Mouse (Mus musculus): Measurements from ENCODE around the gene Akt1s1.
"Not testable (repeated sequence)": the region's sequence is repeated elsewhere in the genome, so short reads cannot be mapped to it uniquely, and the experiment has no call there.

The Akt1s1 gene

GRCm38 (mm10) chr7:44868465-44868864, 19.7 kb downstream of the Akt1s1 start:
- no peak for DNase-seq (ENCODE audit: extremely low spot score, low read depth, low spot score)

GRCm38 (mm10) chr7:44868919-44869696, 20.3 kb downstream of the Akt1s1 start:
- no peak for DNase-seq (ENCODE audit: extremely low spot score, low read depth, low spot score)

GRCm38 (mm10) chr7:44869697-44870528, 21.1 kb downstream of the Akt1s1 start, which contains the start of gene Ptov1:
Ptov1 (minus strand) TSS chr7:44869788.
- peak; percentile 93 for DNase-seq (ENCODE audit: extremely low spot score, low read depth, low spot score)

- DNase-seq (ENCODE audit: extremely low spot score, low read depth, low spot score): no peak
Measured at GRCm38 (mm10) chr7:44870614-44871013, 21.8 kb downstream of the Akt1s1 start.

- no peak for DNase-seq (ENCODE audit: extremely low spot score, low read depth, low spot score)
Measured at GRCm38 (mm10) chr7:44871181-44871580, 22.4 kb downstream of the Akt1s1 start.

GRCm38 (mm10) chr7:44871774-44872173, 23.0 kb downstream of the Akt1s1 start:
- not testable (repeated sequence) for DNase-seq (ENCODE audit: extremely low spot score, low read depth, low spot score)

GRCm38 (mm10) chr7:44877833-44878232, 29.0 kb downstream of the Akt1s1 start:
- DNase-seq (ENCODE audit: extremely low spot score, low read depth, low spot score): no peak

GRCm38 (mm10) chr7:44883036-44883435, 34.2 kb downstream of the Akt1s1 start:
- no peak for DNase-seq (ENCODE audit: extremely low spot score, low read depth, low spot score)

GRCm38 (mm10) chr7:44884637-44885036, 35.8 kb downstream of the Akt1s1 start:
- DNase-seq (ENCODE audit: extremely low spot score, low read depth, low spot score): no peak

GRCm38 (mm10) chr7:44886964-44887363, 38.2 kb downstream of the Akt1s1 start:
- DNase-seq (ENCODE audit: extremely low spot score, low read depth, low spot score): no peak

GRCm38 (mm10) chr7:44888256-44889105, 39.7 kb downstream of the Akt1s1 start:
- no peak for DNase-seq (ENCODE audit: extremely low spot score, low read depth, low spot score)

- DNase-seq (ENCODE audit: extremely low spot score, low read depth, low spot score): no peak
Measured at GRCm38 (mm10) chr7:44890180-44890579, 41.4 kb downstream of the Akt1s1 start.

- DNase-seq (ENCODE audit: extremely low spot score, low read depth, low spot score): no peak
Measured at GRCm38 (mm10) chr7:44890737-44891136, 41.9 kb downstream of the Akt1s1 start.

- no peak for DNase-seq (ENCODE audit: extremely low spot score, low read depth, low spot score)
Measured at GRCm38 (mm10) chr7:44891611-44892010, 42.8 kb downstream of the Akt1s1 start.

- peak; percentile 98 for DNase-seq (ENCODE audit: extremely low spot score, low read depth, low spot score)
Measured at GRCm38 (mm10) chr7:44892276-44892921, 43.6 kb downstream of the Akt1s1 start, which contains the start of gene Med25. Med25 (minus strand) TSS chr7:44892712.

GRCm38 (mm10) chr7:44893197-44893596, 44.4 kb downstream of the Akt1s1 start:
- no peak for DNase-seq (ENCODE audit: extremely low spot score, low read depth, low spot score)

- no peak for DNase-seq (ENCODE audit: extremely low spot score, low read depth, low spot score)
Measured at GRCm38 (mm10) chr7:44894175-44894574, 45.4 kb downstream of the Akt1s1 start.

- DNase-seq (ENCODE audit: extremely low spot score, low read depth, low spot score): no peak
Measured at GRCm38 (mm10) chr7:44895206-44895592, 46.4 kb downstream of the Akt1s1 start.

GRCm38 (mm10) chr7:44895593-44896434, 47.0 kb downstream of the Akt1s1 start, which contains the start of gene Fuz:
Fuz (plus strand) TSS chr7:44896079.
- peak; percentile 97 for DNase-seq (ENCODE audit: extremely low spot score, low read depth, low spot score)
